In genomic region chr3:105710246-105710645, GRCm38 (mm10) we compare ENCODE assay signal across 8 mouse cellular contexts. TPM values are rescaled to one million over a fixed set of nuclear protein-coding genes. Genes with fewer than 3 reads are reported as not detected.
DNase-seq lines count a peak whose midpoint lies in the region; ATAC-seq lines count a peak whose summit lies in the region.
"Had no signal": no experiment of that assay in that cellular context is flagged by ENCODE, and none has a peak within 500 bp of the region (broad histone marks: within the 10 kb centered on the region; RNA-seq: fewer than 3 reads in every experiment).

No protein-coding gene starts in this region.

- 0 out of 2 replicates have a peak, but pooled peaks cover 4% of the 10 kb centered on the region for H3K4me1 ChIP-seq in hindbrain, embryonic 14.5 days (replicated peaks; ENCODE audit: control insufficient read depth, insufficient read depth, low read length)
- H3K4me1 ChIP-seq in hindbrain, embryonic 11.5 days (replicated peaks; ENCODE audit: control insufficient read depth, insufficient read depth, low read length): peaks cover 8% of the 10 kb centered on the region; the same call in 1 of the 2 replicates

- H3K9me3 ChIP-seq in hindbrain, embryonic 14.5 days (ENCODE audit: control insufficient read depth, low read length): no peaks in the 10 kb centered on the region
- H3K9me3 ChIP-seq in hindbrain, embryonic 11.5 days (ENCODE audit: control insufficient read depth, low read length): no peaks in the 10 kb centered on the region
- H3K9me3 ChIP-seq: limb, embryonic 12.5 days had no signal

- no peak overlapping the region for H3K4me2 ChIP-seq in hindbrain, embryonic 14.5 days (replicated peaks)
- H3K4me2 ChIP-seq in hindbrain, embryonic 11.5 days (replicated peaks; ENCODE audit: low read depth, low read length): no peak overlapping the region
- H3K4me2 ChIP-seq: limb, embryonic 12.5 days had no signal

- H3K9ac ChIP-seq in hindbrain, embryonic 14.5 days: no peak overlapping the region
- no peak overlapping the region for H3K9ac ChIP-seq in hindbrain, embryonic 11.5 days (ENCODE audit: low read depth, low read length)
- H3K9ac ChIP-seq: limb, embryonic 12.5 days had no signal

- H3K27ac ChIP-seq in hindbrain, embryonic 14.5 days: no peak overlapping the region
- H3K27ac ChIP-seq in hindbrain, embryonic 11.5 days (ENCODE audit: low read depth, low read length): no peak overlapping the region
- H3K27ac ChIP-seq: limb, embryonic 12.5 days had no signal

- H3K4me3 ChIP-seq in hindbrain, embryonic 14.5 days (replicated peaks; ENCODE audit: low read length): no peak overlapping the region
- H3K4me3 ChIP-seq in hindbrain, embryonic 11.5 days (ENCODE audit: low read depth, low read length): no peak overlapping the region
- H3K4me3 ChIP-seq: limb, embryonic 12.5 days had no signal

- peaks cover 4% of the 10 kb centered on the region; the same call in 1 of the 2 replicates for H3K27me3 ChIP-seq in hindbrain, embryonic 14.5 days (ENCODE audit: control insufficient read depth, insufficient read depth, low read length)
- peaks cover 11% of the 10 kb centered on the region for H3K27me3 ChIP-seq in hindbrain, embryonic 11.5 days (ENCODE audit: control insufficient read depth, insufficient read depth, low read length)

- no peak for DNase-seq in hindbrain, embryonic 14.5 days (ENCODE audit: low spot score)
- no peak for DNase-seq in hindbrain, embryonic 11.5 days (ENCODE audit: low spot score)
- peak; percentile 57 for DNase-seq in retina, postnatal 1 day
- DNase-seq in retina, embryonic 14.5 days (ENCODE audit: low spot score): no peak
- DNase-seq in cerebellum, postnatal 25 days: peak; percentile 50 to 74
- peak; percentile 65 for DNase-seq in right cerebral cortex, postnatal 4 days
- DNase-seq in natural killer cell, adult 2 months (ENCODE audit: low spot score in 2 of 2): no peak

- ATAC-seq in hindbrain, embryonic 14.5 days (ENCODE audit: low FRiP score): peak; percentile 70
- ATAC-seq in hindbrain, embryonic 11.5 days (ENCODE audit: low FRiP score): no peak

- 31% methylated on average over 6 of the region's 6 CpGs for WGBS in hindbrain, embryonic 14.5 days
- WGBS in hindbrain, embryonic 11.5 days: 77% methylated on average over 6 of the region's 6 CpGs

- H3K36me3 ChIP-seq in hindbrain, embryonic 14.5 days (replicated peaks; ENCODE audit: control insufficient read depth, insufficient read depth): no peaks in the 10 kb centered on the region
- H3K36me3 ChIP-seq in hindbrain, embryonic 11.5 days (ENCODE audit: control insufficient read depth, insufficient read depth, low read length): no peaks in the 10 kb centered on the region
- H3K36me3 ChIP-seq: limb, embryonic 12.5 days had no signal

RNA-seq across cellular contexts. Expression of gene Inka2, which starts 5.8 kb away (rescaled TPM):
- polyA plus RNA-seq in hindbrain, embryonic 14.5 days (2014; fragmentation: Nextera tagmentation; extraction: Ambion mirVana): 4.6 and 5.5 TPM in 2 replicates
- 1.2 and 1.3 TPM in 2 replicates for polyA plus RNA-seq in hindbrain, embryonic 11.5 days (2014; fragmentation: Nextera tagmentation; extraction: Ambion mirVana)

RNA-seq across cellular contexts. Expression of gene Ddx20, which starts 22.9 kb away (rescaled TPM):
- polyA plus RNA-seq in hindbrain, embryonic 14.5 days (2014; fragmentation: Nextera tagmentation; extraction: Ambion mirVana): 21.6 and 23.1 TPM in 2 replicates
- 40.7 and 45.6 TPM in 2 replicates for polyA plus RNA-seq in hindbrain, embryonic 11.5 days (2014; fragmentation: Nextera tagmentation; extraction: Ambion mirVana)

Comparison
In these comparisons a context has a peak if more than half of its experiments do, and no peak if none do; other contexts are left out.
1. DNase-seq: peak in retina, postnatal 1 day (single experiment), cerebellum, postnatal 25 days (2 of 2) and right cerebral cortex, postnatal 4 days (single experiment); none in hindbrain, embryonic 14.5 days (single experiment), hindbrain, embryonic 11.5 days (single experiment), retina, embryonic 14.5 days (single experiment) and natural killer cell, adult 2 months (0 of 2).